Mouse (Mus musculus) CH12.LX (cell line): ENCODE data around the gene Evx2. TPM values are rescaled to one million over a fixed set of nuclear protein-coding genes. Genes with fewer than 3 reads are reported as not detected.

Experiments used
- DNase-seq: peaks from one replicate; pipeline ENCODE4 v3.0.0-alpha.2; 2013; ENCODE audit errors: extremely low read depth
- H3K27ac ChIP-seq: 2 replicates; pipeline ENCODE4 v1.5.1; 2012; ENCODE audit warnings: low read depth, mild to moderate bottlenecking, control low read depth, moderate library complexity; ENCODE audit not compliant: insufficient read depth
- H3K27me3 ChIP-seq: replicated peaks from 2 replicates; pipeline ENCODE3; 2012; ENCODE audit warnings: inconsistent platforms
- H3K36me3 ChIP-seq, 2 experiments: replicated peaks in 1 of 2; 2 replicates each; pipeline versions ENCODE3 to v1.6.1; 2012; ENCODE audit warnings: inconsistent platforms in 1 of 2, low read length in 1 of 2, mild to moderate bottlenecking in 1 of 2, mixed read lengths in 1 of 2, moderate library complexity in 1 of 2; ENCODE audit not compliant: control insufficient read depth in 1 of 2, insufficient read depth in 1 of 2
- H3K4me1 ChIP-seq, 2 experiments: 2 replicates each; pipeline ENCODE4 v1.6.1; 2012; ENCODE audit warnings: inconsistent platforms in 1 of 2, moderate library complexity in 1 of 2; ENCODE audit not compliant: insufficient read depth in 2 of 2, control insufficient read depth in 1 of 2
- H3K4me2 ChIP-seq: 2 replicates; pipeline ENCODE4 v1.6.1; 2012; ENCODE audit warnings: low read depth, mild to moderate bottlenecking, control low read depth; ENCODE audit not compliant: poor library complexity, insufficient read depth, severe bottlenecking
- H3K4me3 ChIP-seq, 3 experiments: fragments of 150-350 bp in 1 of 3; sonication (generic) in 1 of 3; replicated peaks in 1 of 3; 2 replicates each; pipeline versions ENCODE3 to v1.5.1; 2011 to 2012; ENCODE audit warnings: low read depth in 2 of 3, low read length in 2 of 3, mild to moderate bottlenecking in 2 of 3, moderate library complexity in 2 of 3, control low read depth in 1 of 3, improper control_type of control experiment in 1 of 3, inconsistent platforms in 1 of 3, mixed read lengths in 1 of 3; ENCODE audit not compliant: poor library complexity in 1 of 3
- H3K79me2 ChIP-seq: replicated peaks from 2 replicates; pipeline ENCODE4 v1.6.1; 2012; ENCODE audit warnings: mild to moderate bottlenecking, moderate library complexity; ENCODE audit not compliant: control insufficient read depth, poor library complexity, insufficient read depth, severe bottlenecking; ENCODE audit errors: extremely low read depth
- H3K9ac ChIP-seq: 2 replicates; pipeline ENCODE4 v1.6.1; 2012; ENCODE audit warnings: low read depth, mild to moderate bottlenecking, control low read depth, moderate library complexity; ENCODE audit not compliant: insufficient read depth
- H3K9me3 ChIP-seq: replicated peaks from 2 replicates; pipeline ENCODE3; 2012; ENCODE audit warnings: low read length, inconsistent platforms, mixed read lengths
- CHD1 ChIP-seq: IDR thresholded peaks from 2 replicates; pipeline ENCODE4 v1.6.1; 2012; ENCODE audit warnings: low read depth, low read length, improper control_type of control experiment, inconsistent platforms
- CHD2 ChIP-seq: IDR thresholded peaks from 2 replicates; pipeline ENCODE4 v1.6.1; 2011; ENCODE audit warnings: low read length, improper control_type of control experiment
- CTCF ChIP-seq, 2 experiments: IDR thresholded peaks in 1 of 2; conservative IDR thresholded peaks in 1 of 2; 2 replicates each; pipeline ENCODE4 v1.5.1; 2011 to 2012; ENCODE audit warnings: low read depth in 2 of 2, low read length in 2 of 2, improper control_type of control experiment in 1 of 2, inconsistent platforms in 1 of 2, mild to moderate bottlenecking in 1 of 2, moderate library complexity in 1 of 2
- ELF1 ChIP-seq: IDR thresholded peaks from 2 replicates; pipeline ENCODE4 v1.6.1; 2014; ENCODE audit warnings: low read depth, mild to moderate bottlenecking, inconsistent platforms, low read length, improper control_type of control experiment
- IRF4 ChIP-seq: IDR thresholded peaks from 2 replicates; pipeline ENCODE4 v1.6.1; 2014; ENCODE audit warnings: low read depth, mild to moderate bottlenecking, inconsistent platforms, low read length, improper control_type of control experiment
- JUND ChIP-seq: conservative IDR thresholded peaks from 2 replicates; pipeline ENCODE4 v1.6.1; 2011; ENCODE audit warnings: low read depth, low read length, improper control_type of control experiment
- MAFK ChIP-seq: IDR thresholded peaks from 2 replicates; pipeline ENCODE4 v1.6.1; 2011; ENCODE audit warnings: low read length, improper control_type of control experiment; ENCODE audit not compliant: insufficient replicate concordance
- MAZ ChIP-seq: IDR thresholded peaks from 2 replicates; pipeline ENCODE4 v1.6.1; 2012; ENCODE audit warnings: low read depth, mild to moderate bottlenecking, inconsistent platforms, low read length, improper control_type of control experiment, moderate library complexity
- MEF2A ChIP-seq: IDR thresholded peaks from 2 replicates; pipeline ENCODE4 v1.6.1; 2014; ENCODE audit warnings: low read depth, mild to moderate bottlenecking, inconsistent platforms, low read length, improper control_type of control experiment, borderline replicate concordance
- MXI1 ChIP-seq: IDR thresholded peaks from 2 replicates; pipeline ENCODE4 v1.6.1; 2011; ENCODE audit warnings: mild to moderate bottlenecking, low read depth, low read length, improper control_type of control experiment
- NELFE ChIP-seq: IDR thresholded peaks from 2 replicates; pipeline ENCODE4 v1.6.1; 2011; ENCODE audit warnings: low read depth, low read length, improper control_type of control experiment
- NRF1 ChIP-seq: IDR thresholded peaks from 2 replicates; pipeline ENCODE4 v1.6.1; 2014; ENCODE audit warnings: low read depth, mild to moderate bottlenecking, inconsistent platforms, low read length, improper control_type of control experiment, moderate library complexity
- PAX5 ChIP-seq: IDR thresholded peaks from 2 replicates; pipeline ENCODE4 v1.6.1; 2012; ENCODE audit warnings: low read length, inconsistent platforms, mixed read lengths
- SIN3A ChIP-seq: IDR thresholded peaks from 2 replicates; pipeline ENCODE4 v1.6.1; 2012; ENCODE audit warnings: low read length, improper control_type of control experiment, inconsistent platforms
- SMC3 ChIP-seq: IDR thresholded peaks from 2 replicates; pipeline ENCODE4 v1.6.1; 2011; ENCODE audit warnings: low read depth, low read length, improper control_type of control experiment
- TBP ChIP-seq: conservative IDR thresholded peaks from 2 replicates; pipeline ENCODE4 v1.6.1; 2011; ENCODE audit warnings: low read depth, low read length, improper control_type of control experiment
- TCF12 ChIP-seq: IDR thresholded peaks from 2 replicates; pipeline ENCODE4 v1.6.1; 2014; ENCODE audit warnings: low read depth, mild to moderate bottlenecking, inconsistent platforms, low read length, improper control_type of control experiment
- USF1 ChIP-seq: IDR thresholded peaks from 2 replicates; pipeline ENCODE4 v1.6.1; 2014; ENCODE audit warnings: low read depth, mild to moderate bottlenecking, inconsistent platforms, low read length, improper control_type of control experiment
- USF2 ChIP-seq: conservative IDR thresholded peaks from 2 replicates; pipeline ENCODE4 v1.6.1; 2011; ENCODE audit warnings: low read depth, low read length, improper control_type of control experiment
- ZKSCAN1 ChIP-seq: IDR thresholded peaks from 2 replicates; pipeline ENCODE4 v1.6.1; 2012; ENCODE audit warnings: low read depth, inconsistent platforms, low read length, improper control_type of control experiment, borderline replicate concordance
- ZNF384 ChIP-seq: IDR thresholded peaks from 2 replicates; pipeline ENCODE4 v1.6.1; 2012; ENCODE audit warnings: low read depth, low read length, improper control_type of control experiment, inconsistent platforms
- dilution Hi-C: fragments of 300-500 bp; cut with MboI; formaldehyde crosslinking; loops from 2 replicates; pipeline ENCODE4 v1.14.3; 2020; ENCODE audit warnings: low sequenced_read_pairs; ENCODE audit not compliant: extremely low pct_unique_long_range_greater_than_20kb, extremely low pct_ligation_motif_present
- in situ Hi-C: fragments of 300-500 bp; cut with MboI; formaldehyde crosslinking; loops from 3 replicates; pipeline ENCODE4 v1.14.3; 2019; ENCODE audit warnings: low sequenced_read_pairs, low pct_ligation_motif_present, low pct_unique_long_range_greater_than_20kb, mixed read lengths
- polyA plus RNA-seq: library from polyadenylated mRNA; unstranded; fragments of >175 nt; gene quantifications from 2 replicates; pipeline ENCODE4 v1.2.1, GENCODE M21; 2012; ENCODE audit warnings: low read depth; ENCODE audit not compliant: insufficient read length
- total RNA-seq, 2 experiments: library from RNA; depleted of rRNA; stranded (reverse); fragments of 300-350 nt in 1 of 2; fragments of >200 nt in 1 of 2; gene quantifications; 2 replicates each; pipeline ENCODE4 v1.2.3; 2012 to 2014

Evx2 gene
- total and polyA plus RNA-seq, 3 experiments: not detected

- H3K9ac ChIP-seq: no peak overlapping the region
- H3K9me3 ChIP-seq: peaks cover 29% of the 10 kb centered on the region
- no peaks in the 10 kb centered on the region for H3K79me2 ChIP-seq
- no peaks in the 10 kb centered on the region for H3K36me3 ChIP-seq
- no peak overlapping the region for H3K27ac ChIP-seq
- DNase-seq: no peak
- TF ChIP-seq ELF1 (no peak), USF1 (no peak), ZKSCAN1 (no peak), TBP (no peak), NELFE (no peak), MAFK (no peak), NRF1 (no peak), SIN3A (no peak), TCF12 (no peak), PAX5 (no peak), ZNF384 (no peak), JUND (no peak), IRF4 (no peak), MXI1 (no peak), MEF2A (no peak), CHD2 (no peak), USF2 (no peak), CTCF (conservative IDR thresholded peaks at IDR 0.05 in 1 of 2, IDR thresholded peaks at IDR 0.05 in 1 of 2; ENCODE audit: low read depth in 2 of 2, low read length in 2 of 2) (no peak), MAZ (no peak), SMC3 (no peak)
- no peak overlapping the region for H3K4me3 ChIP-seq
- in situ Hi-C loops: loop anchor here (25.0 kb wide), 1 partner anchor 628 kb away; no protein-coding TSS in a partner anchor
- H3K4me2 ChIP-seq: no peak overlapping the region
- dilution Hi-C loops: no loop called here
- H3K27me3 ChIP-seq: no peaks in the 10 kb centered on the region
- no peaks in the 10 kb centered on the region for H3K4me1 ChIP-seq
Measured at GRCm38 (mm10) chr2:74684106-74684505, 24.7 kb upstream of the Evx2 start.

DNA sequence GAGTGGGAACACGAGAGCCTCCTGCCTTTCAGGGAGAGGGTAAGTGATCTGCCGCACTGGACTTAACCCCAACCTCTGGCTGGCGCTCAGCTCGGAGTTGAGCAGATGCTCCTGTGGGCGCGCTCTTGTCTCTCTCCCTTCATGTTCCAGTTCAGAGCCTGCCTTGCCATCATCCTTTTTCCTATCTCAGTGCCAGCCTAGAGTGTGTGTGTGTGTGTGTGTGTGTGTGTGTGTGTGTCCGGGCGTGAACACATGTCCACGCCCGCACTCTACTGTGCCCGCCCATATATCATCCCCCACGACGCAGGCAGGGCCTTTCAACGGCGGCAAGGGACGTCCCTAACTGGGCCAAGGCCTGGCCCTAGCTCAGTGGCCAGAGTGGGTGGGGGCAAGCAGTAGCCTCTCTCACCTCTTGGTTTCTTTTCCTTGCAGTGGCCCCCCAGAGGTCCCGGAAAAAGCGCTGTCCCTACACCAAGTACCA lies 24.2 kb upstream of the Evx2 start:
- no peaks in the 10 kb centered on the region for H3K36me3 ChIP-seq
- no peak overlapping the region for H3K4me3 ChIP-seq
- no peak for DNase-seq
- in situ Hi-C loops: loop anchor here (25.0 kb wide), 1 partner anchor 629 kb away; no protein-coding TSS in a partner anchor
- no peaks in the 10 kb centered on the region for H3K79me2 ChIP-seq
- H3K9me3 ChIP-seq: peaks cover 29% of the 10 kb centered on the region
- H3K27ac ChIP-seq: no peak overlapping the region
- dilution Hi-C loops: no loop called here
- TF ChIP-seq USF2: no peak
- TF ChIP-seq CHD1: no peak
- TF ChIP-seq JUND: no peak
- H3K4me1 ChIP-seq: no peaks in the 10 kb centered on the region
- no peak overlapping the region for H3K9ac ChIP-seq
- H3K27me3 ChIP-seq: no peaks in the 10 kb centered on the region
- H3K4me2 ChIP-seq: no peak overlapping the region
